Mouse (Mus musculus) ES-Bruce4 (cell line): ENCODE results near the gene Nxpe4. TPM values are rescaled to one million over a fixed set of nuclear protein-coding genes. Genes with fewer than 3 reads are reported as not detected.
"Not testable (repeated sequence)": the region's sequence is repeated elsewhere in the genome, so short reads cannot be mapped to it uniquely, and the experiment has no call there.

Source experiments
- H3K27ac ChIP-seq: 2 replicates; pipeline ENCODE4 v1.5.1; 2012; ENCODE audit warnings: low read length, inconsistent platforms; ENCODE audit not compliant: insufficient read depth
- H3K27me3 ChIP-seq: 2 replicates; pipeline ENCODE4 v1.6.1; 2012; ENCODE audit warnings: mild to moderate bottlenecking, low read length, inconsistent platforms; ENCODE audit not compliant: control insufficient read depth, poor library complexity, insufficient read depth, severe bottlenecking
- H3K36me3 ChIP-seq: 2 replicates; pipeline ENCODE4 v1.6.1; 2012; ENCODE audit warnings: inconsistent platforms, mild to moderate bottlenecking, low read length, moderate library complexity; ENCODE audit not compliant: control insufficient read depth, poor library complexity, insufficient read depth, severe bottlenecking
- H3K4me1 ChIP-seq: one replicate; pipeline ENCODE4 v1.8.1; 2011; ENCODE audit warnings: low read length; ENCODE audit not compliant: control insufficient read depth, insufficient read depth
- H3K4me3 ChIP-seq: 2 replicates; pipeline ENCODE4 v1.5.1; 2011; ENCODE audit warnings: low read depth, mild to moderate bottlenecking, low read length
- H3K9ac ChIP-seq: 2 replicates; pipeline ENCODE4 v1.6.1; 2012; ENCODE audit warnings: low read depth, mild to moderate bottlenecking, inconsistent platforms; ENCODE audit not compliant: poor library complexity, severe bottlenecking
- H3K9me3 ChIP-seq: replicated peaks from 2 replicates; pipeline ENCODE4 v1.6.1; 2012; ENCODE audit warnings: mild to moderate bottlenecking, low read length, inconsistent platforms; ENCODE audit not compliant: control insufficient read depth, poor library complexity, insufficient read depth, severe bottlenecking
- CTCF ChIP-seq: IDR thresholded peaks from one replicate; pipeline ENCODE4 v1.8.1; 2011; ENCODE audit warnings: low read depth, low read length
- EP300 ChIP-seq: IDR thresholded peaks from 2 replicates; pipeline ENCODE4 v1.6.1; 2011; ENCODE audit warnings: low read depth, low read length; ENCODE audit not compliant: insufficient read depth
- POLR2A ChIP-seq: IDR thresholded peaks from one replicate; pipeline ENCODE4 v1.8.1; 2011; ENCODE audit warnings: low read length; ENCODE audit not compliant: insufficient read depth
- polyA plus RNA-seq: library from polyadenylated mRNA; stranded (reverse); fragments of >200 nt; gene quantifications from 2 replicates; pipeline ENCODE4 v1.2.4, GENCODE M21; 2011; ENCODE audit warnings: low read depth; ENCODE audit not compliant: missing spikeins, insufficient read depth, insufficient read length

The Nxpe4 gene
- polyA plus RNA-seq, 1 experiment, result 0.88 TPM

- TF ChIP-seq EP300, result peak; percentile 78
- H3K9ac ChIP-seq, H3K27ac ChIP-seq, H3K27me3 ChIP-seq, H3K9me3 ChIP-seq, H3K4me1 ChIP-seq, H3K36me3 ChIP-seq, H3K4me3 ChIP-seq: not testable (repeated sequence)
Observed at GRCm38 (mm10) chr9:48166531-48166930, 4.7 kb downstream of the Nxpe4 start.

GRCm38 (mm10) chr9:48176764-48177163 lies 14.9 kb downstream of the Nxpe4 start:
- no peak for TF ChIP-seq EP300
- TF ChIP-seq CTCF, result peak; percentile 58
- no peaks in the 10 kb centered on the region for H3K4me1 ChIP-seq
- no peak overlapping the region for H3K27ac ChIP-seq
- no peak overlapping the region for H3K9ac ChIP-seq
- H3K4me3 ChIP-seq, result no peak overlapping the region
- no peaks in the 10 kb centered on the region for H3K36me3 ChIP-seq
- no peaks in the 10 kb centered on the region for H3K9me3 ChIP-seq
- H3K27me3 ChIP-seq, result no peaks in the 10 kb centered on the region

- Histone ChIP-seq H3K36me3 (no peaks in the 10 kb centered on the region), H3K27me3 (no peaks in the 10 kb centered on the region), H3K27ac (no peak overlapping the region), H3K4me1 (no peaks in the 10 kb centered on the region), H3K9ac (no peak overlapping the region), H3K9me3 (no peaks in the 10 kb centered on the region), H3K4me3 (no peak overlapping the region)
- TF ChIP-seq EP300 (no peak), POLR2A (no peak), CTCF (no peak)
Observed at GRCm38 (mm10) chr9:48181300-48181699, 19.5 kb downstream of the Nxpe4 start.

- no peak overlapping the region for H3K9ac ChIP-seq
- no peaks in the 10 kb centered on the region for H3K4me1 ChIP-seq
- H3K9me3 ChIP-seq, result no peaks in the 10 kb centered on the region
- no peak overlapping the region for H3K27ac ChIP-seq
- no peaks in the 10 kb centered on the region for H3K27me3 ChIP-seq
- H3K4me3 ChIP-seq, result no peak overlapping the region
- no peaks in the 10 kb centered on the region for H3K36me3 ChIP-seq
- TF ChIP-seq EP300, result no peak
Observed at GRCm38 (mm10) chr9:48182718-48183414, 21.0 kb downstream of the Nxpe4 start.

- Histone ChIP-seq H3K27ac (no peak overlapping the region), H3K27me3 (no peaks in the 10 kb centered on the region), H3K9ac (no peak overlapping the region), H3K4me3 (no peak overlapping the region), H3K4me1 (no peaks in the 10 kb centered on the region), H3K36me3 (no peaks in the 10 kb centered on the region), H3K9me3 (no peaks in the 10 kb centered on the region)
- TF ChIP-seq CTCF, result no peak
- no peak for TF ChIP-seq POLR2A
- no peak for TF ChIP-seq EP300
Observed at GRCm38 (mm10) chr9:48184319-48184718, 22.5 kb downstream of the Nxpe4 start.

GRCm38 (mm10) chr9:48188854-48189253 lies 27.0 kb downstream of the Nxpe4 start:
- H3K9me3 ChIP-seq, result no peaks in the 10 kb centered on the region
- H3K9ac ChIP-seq, result no peak overlapping the region
- no peaks in the 10 kb centered on the region for H3K27me3 ChIP-seq
- H3K36me3 ChIP-seq, result no peaks in the 10 kb centered on the region
- no peak overlapping the region for H3K4me3 ChIP-seq
- no peak overlapping the region for H3K27ac ChIP-seq
- no peaks in the 10 kb centered on the region for H3K4me1 ChIP-seq
- no peak for TF ChIP-seq POLR2A
- no peak for TF ChIP-seq CTCF
- TF ChIP-seq EP300, result no peak
